Mouse (Mus musculus) adrenal gland, postnatal 25 days (tissue): Measurements from ENCODE around the gene Dpp6. TPM values are rescaled to one million over a fixed set of nuclear protein-coding genes. Genes with fewer than 3 reads are reported as not detected.

Source experiments
- DNase-seq: peaks from one replicate; pipeline ENCODE4 v3.0.0; 2021; ENCODE audit warnings: mixed read lengths
- total RNA-seq: library from RNA; stranded (reverse); gene quantifications from 2 replicates; pipeline ENCODE4 v1.2.3, GENCODE M21; 2021

The Dpp6 gene
- total RNA-seq, 1 experiment from 2014 or later, result 8.0 TPM

- DNase-seq, result peak; percentile 46
Observed at GRCm38 (mm10) chr5:27680476-27680875, 863.5 kb downstream of the Dpp6 start.

- DNase-seq, result no peak
Observed at GRCm38 (mm10) chr5:27685162-27685561, 868.2 kb downstream of the Dpp6 start.

GRCm38 (mm10) chr5:27685923-27686322 is 868.9 kb downstream of the Dpp6 start:
- no peak for DNase-seq

GRCm38 (mm10) chr5:27687311-27687710 is 870.3 kb downstream of the Dpp6 start:
- no peak for DNase-seq

GRCm38 (mm10) chr5:27702482-27702881 is 885.5 kb downstream of the Dpp6 start:
- DNase-seq, result no peak

- no peak for DNase-seq
Observed at GRCm38 (mm10) chr5:27705020-27705419, 888.0 kb downstream of the Dpp6 start.

GRCm38 (mm10) chr5:27706551-27706950 is 889.5 kb downstream of the Dpp6 start:
- DNase-seq, result no peak

GRCm38 (mm10) chr5:27707283-27707682 is 890.3 kb downstream of the Dpp6 start:
- no peak for DNase-seq

- no peak for DNase-seq
Observed at GRCm38 (mm10) chr5:27708209-27708608, 891.2 kb downstream of the Dpp6 start.

GRCm38 (mm10) chr5:27711461-27712192 is 894.6 kb downstream of the Dpp6 start:
- no peak for DNase-seq

GRCm38 (mm10) chr5:27714356-27714755 is 897.4 kb downstream of the Dpp6 start:
- DNase-seq, result no peak

- DNase-seq, result no peak
Observed at GRCm38 (mm10) chr5:27716026-27716425, 899.0 kb downstream of the Dpp6 start.

- no peak for DNase-seq
Observed at GRCm38 (mm10) chr5:27717301-27717700, 900.3 kb downstream of the Dpp6 start.

- DNase-seq, result no peak
Observed at GRCm38 (mm10) chr5:27719311-27719710, 902.3 kb downstream of the Dpp6 start.

GRCm38 (mm10) chr5:27724460-27724859 is 907.5 kb downstream of the Dpp6 start:
- no peak for DNase-seq

- DNase-seq, result peak; percentile 45
Observed at GRCm38 (mm10) chr5:27730666-27731065, 913.7 kb downstream of the Dpp6 start.

- no peak for DNase-seq
Observed at GRCm38 (mm10) chr5:27731392-27731791, 914.4 kb downstream of the Dpp6 start.

- peak; percentile 23 for DNase-seq
Observed at GRCm38 (mm10) chr5:27732288-27732868, 915.4 kb downstream of the Dpp6 start.

GRCm38 (mm10) chr5:27737168-27737567 is 920.2 kb downstream of the Dpp6 start:
- DNase-seq, result peak; percentile 46

- DNase-seq, result no peak
Observed at GRCm38 (mm10) chr5:27739216-27739615, 922.2 kb downstream of the Dpp6 start.

- no peak for DNase-seq
Observed at GRCm38 (mm10) chr5:27744944-27745343, 927.9 kb downstream of the Dpp6 start.

GRCm38 (mm10) chr5:27765780-27766179 is 948.8 kb downstream of the Dpp6 start:
- no peak for DNase-seq

GRCm38 (mm10) chr5:27767948-27768347 is 950.9 kb downstream of the Dpp6 start:
- DNase-seq, result no peak
